Mouse (Mus musculus) thymus, postnatal 4 days (tissue): ENCODE measurements at regions not wholly inside any gene's neighbourhood (a gene's known extent, or its start where the extent isn't known, plus 50 kb on each side); places are given as distances from the start of the nearest gene placed in this dataset.

Experiments used
- DNase-seq: peaks from one replicate; pipeline ENCODE4 v3.0.0; 2021

GRCm38 (mm10) chr2:51448121-51448520 lies 179.2 kb upstream of the Tas2r134 start:
- no peak for DNase-seq

DNA sequence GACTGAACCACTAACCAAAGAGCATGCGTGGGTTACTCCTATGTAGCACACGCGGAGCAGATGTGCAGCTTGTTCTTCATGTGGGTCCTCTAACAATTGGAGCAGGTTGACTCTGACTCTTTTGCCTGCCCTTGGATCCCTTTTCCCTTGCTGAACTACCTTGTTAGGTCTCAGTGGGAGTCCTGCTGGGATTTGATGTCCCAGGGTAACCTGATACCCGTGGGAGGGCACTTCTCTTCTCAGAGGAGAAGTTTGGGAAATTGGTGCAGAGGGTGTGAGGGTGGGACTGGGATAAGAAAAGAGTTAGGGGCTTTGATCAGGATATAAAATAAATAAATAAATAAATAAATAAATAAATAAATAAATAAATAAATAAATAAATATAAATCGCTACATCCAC lies 179.7 kb upstream of the Tas2r134 start:
- DNase-seq: no peak

GRCm38 (mm10) chr2:51444386-51445080 lies 182.8 kb upstream of the Tas2r134 start:
- no peak for DNase-seq

DNA sequence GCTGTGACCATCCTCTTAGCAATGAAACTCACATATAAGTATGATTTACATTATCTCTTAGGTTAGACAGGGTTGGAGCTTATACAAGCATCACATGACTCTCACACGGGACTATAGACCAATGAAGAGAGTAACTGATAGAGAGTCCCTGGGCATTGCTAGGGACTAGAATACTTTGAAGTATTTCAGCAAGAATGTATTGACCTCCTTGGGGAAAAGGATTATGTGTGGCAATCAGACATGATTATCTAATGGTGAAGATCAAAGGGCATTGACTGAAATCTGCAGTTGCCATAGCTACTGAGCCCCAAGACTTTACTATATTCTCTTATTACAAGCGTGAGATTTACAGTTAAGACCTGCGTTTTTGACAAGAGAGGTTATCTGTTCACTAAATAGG lies 183.4 kb upstream of the Tas2r134 start:
- DNase-seq: no peak

GRCm38 (mm10) chr2:51439047-51439446 lies 188.3 kb upstream of the Tas2r134 start:
- DNase-seq: no peak

DNA sequence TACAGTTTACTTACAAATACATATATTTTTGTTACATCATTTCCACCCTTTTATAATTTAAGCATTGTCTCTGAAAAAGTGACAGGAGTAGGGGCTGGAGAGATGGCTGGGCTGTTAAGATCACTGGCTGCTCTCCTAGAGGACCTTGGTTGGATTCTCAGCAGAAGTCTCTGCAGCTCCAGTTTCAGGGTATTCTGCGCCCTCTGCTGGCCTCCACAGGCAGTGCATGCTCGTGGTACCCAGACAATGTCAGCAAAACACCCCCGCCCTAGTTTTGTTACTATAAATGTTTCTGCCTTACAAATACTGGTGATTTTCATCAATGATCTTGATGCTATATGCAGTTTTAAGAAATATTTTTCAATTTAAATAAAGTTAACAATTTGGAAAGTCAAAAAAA lies 190.7 kb upstream of the Tas2r134 start:
- peak; percentile 79 for DNase-seq

- no peak for DNase-seq
Measured at GRCm38 (mm10) chr2:51431564-51431963, 195.7 kb upstream of the Tas2r134 start.

GRCm38 (mm10) chr2:51429716-51430115 lies 197.6 kb upstream of the Tas2r134 start:
- no peak for DNase-seq

GRCm38 (mm10) chr2:51422442-51422841 lies 204.9 kb upstream of the Tas2r134 start:
- no peak for DNase-seq

- no peak for DNase-seq
Measured at GRCm38 (mm10) chr2:51417908-51418690, 209.2 kb upstream of the Tas2r134 start.

DNA sequence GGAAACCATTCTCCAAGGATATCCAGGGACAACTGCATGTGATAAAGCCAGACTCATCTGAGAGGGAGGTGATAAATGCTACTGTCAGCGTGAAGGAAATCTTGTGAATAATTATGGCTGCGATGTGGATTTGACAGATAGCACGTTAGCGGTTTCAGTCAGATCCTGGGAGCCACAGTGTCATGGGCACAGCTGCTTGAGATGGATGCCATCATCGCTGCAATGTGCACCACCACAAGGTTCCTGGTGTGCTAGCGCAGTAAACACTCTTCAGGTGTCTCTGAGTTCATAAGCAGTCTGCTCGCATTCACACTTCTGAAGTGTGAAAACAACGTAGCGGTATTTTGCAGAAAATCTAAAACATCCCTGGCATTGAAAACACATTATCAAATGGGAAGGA lies 238.9 kb upstream of the Tas2r134 start:
- DNase-seq: no peak

DNA sequence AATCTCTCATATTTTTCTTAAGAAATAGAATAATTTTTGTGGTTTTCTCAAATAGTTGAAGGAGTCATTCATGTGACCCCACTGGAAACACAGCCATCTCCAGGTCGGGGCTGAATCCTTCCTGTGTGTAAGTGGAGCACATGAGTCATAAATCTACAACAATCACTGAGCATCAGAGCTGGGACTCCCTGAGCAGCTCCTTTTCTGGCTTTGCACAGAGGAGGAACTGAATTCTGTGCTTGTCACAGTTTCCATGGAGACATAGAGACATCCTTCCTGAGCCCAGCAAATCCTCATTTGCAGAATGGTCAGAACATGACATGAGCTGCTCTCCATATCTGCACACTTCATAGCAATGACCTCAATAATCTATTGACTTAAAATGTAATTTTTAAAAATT lies 238.2 kb upstream of the Rnd3 start:
- DNase-seq: no peak

DNA sequence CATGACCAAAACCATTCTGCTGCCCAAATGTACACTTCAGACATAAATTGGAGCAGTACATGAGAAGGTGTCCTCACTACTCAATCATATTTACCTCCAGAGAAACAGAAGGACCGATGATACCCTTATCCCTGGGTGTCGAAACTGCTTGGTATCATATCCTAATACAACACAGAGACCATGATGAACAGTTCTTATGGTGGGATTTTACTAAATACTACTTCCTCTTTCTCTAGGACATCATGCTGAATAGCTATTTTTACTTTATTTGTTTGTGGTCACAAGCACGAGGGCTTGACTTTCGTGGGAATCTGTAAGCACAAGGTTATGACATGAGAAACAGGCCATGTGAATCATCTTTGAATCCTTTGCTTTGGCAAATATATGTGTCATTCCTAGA lies 227.7 kb upstream of the Rnd3 start:
- DNase-seq: no peak

DNA sequence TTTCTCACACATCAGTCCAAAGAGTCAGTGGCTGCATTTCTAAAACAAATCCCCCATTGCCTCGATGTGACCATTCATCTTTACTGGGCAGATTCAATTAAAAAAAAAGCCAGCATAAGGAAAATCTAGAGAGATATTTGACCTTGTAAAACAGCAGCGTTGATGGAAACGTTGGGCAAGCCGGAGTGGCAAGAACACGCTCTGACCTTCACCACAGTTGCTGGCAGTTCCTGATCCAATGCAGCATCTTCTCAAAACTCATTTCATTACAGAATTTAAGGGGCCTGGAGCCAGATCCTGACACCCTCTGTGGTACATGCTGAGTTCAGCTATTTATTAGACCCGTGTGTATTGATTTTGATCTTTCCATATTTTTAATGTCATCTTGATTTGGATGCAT lies 225.7 kb upstream of the Rnd3 start:
- DNase-seq: no peak

DNA sequence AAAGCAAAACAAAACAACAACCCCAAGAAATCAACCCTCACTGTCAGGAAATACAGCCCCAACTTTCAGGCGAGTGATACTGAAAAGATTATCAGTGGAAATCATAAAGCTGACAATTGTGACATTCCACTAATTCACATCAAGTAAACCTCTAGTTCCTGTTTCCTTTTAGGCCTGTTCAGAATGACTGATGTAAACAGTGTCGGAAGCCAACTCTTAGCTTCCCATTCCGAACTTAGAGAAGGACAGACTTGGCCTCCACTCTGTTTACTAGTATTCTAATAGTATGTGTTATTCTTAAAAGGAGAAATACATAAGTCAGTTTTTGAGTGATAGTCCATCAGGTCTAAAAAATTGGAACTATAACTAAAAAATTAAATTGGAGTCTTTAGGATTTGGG lies 223.9 kb upstream of the Rnd3 start:
- no peak for DNase-seq

DNA sequence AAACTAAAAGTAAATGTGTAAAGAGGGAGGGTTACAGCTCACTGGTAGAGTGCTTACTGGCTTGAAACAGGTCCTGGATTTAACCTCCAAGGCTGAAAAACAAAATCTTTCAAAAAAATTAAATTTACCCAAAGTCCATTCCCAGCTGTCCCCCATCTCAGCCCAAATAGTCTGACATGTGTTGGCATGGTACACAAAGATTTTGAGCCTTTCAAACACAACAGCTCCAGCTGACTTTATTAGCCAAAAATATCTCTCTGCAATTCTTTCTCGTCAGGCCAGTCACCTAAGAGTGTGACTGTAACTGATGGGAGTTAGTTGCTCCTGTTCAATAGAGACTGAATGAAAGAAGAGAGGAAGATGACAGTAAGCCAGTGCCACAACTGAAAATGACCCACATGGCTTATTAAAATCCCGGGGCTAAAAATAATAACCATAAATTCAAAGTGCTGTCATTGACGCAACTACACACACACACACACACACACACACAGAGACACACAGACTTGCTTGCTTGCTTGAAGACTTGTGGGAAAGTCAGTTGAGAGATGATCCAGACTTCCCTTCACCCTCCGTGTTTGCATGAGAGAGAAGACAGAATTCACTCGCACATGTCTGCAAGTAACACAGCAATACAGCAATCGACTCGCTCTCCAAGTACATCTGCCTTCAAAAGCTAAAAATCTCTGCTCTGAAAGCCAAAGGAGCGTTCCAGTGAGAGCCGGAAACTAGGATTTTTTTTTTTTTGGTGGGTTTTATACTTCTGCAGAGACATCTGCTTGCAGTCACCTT lies 214.1 kb upstream of the Rnd3 start:
- DNase-seq: no peak

DNA sequence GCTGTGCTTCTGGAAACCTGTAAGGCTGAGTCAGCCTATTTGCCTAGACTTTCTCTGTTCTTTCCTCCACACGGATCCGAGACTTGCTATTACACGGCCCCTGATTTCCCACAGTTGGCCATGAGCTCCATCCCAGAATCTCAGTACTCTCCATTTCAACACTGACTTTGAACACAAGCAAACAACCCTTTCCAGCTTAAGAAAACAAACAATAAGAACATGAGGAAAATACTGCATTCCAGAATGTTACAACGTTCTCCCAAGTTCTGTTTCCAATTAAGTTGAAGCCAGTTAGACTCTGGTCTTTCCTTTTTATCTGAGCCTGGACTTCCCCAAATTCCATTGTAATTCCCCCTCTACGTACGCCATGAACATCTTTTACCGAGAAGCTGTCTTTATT lies 206.4 kb upstream of the Rnd3 start:
- no peak for DNase-seq

GRCm38 (mm10) chr2:51354800-51355199 lies 205.9 kb upstream of the Rnd3 start:
- no peak for DNase-seq

DNA sequence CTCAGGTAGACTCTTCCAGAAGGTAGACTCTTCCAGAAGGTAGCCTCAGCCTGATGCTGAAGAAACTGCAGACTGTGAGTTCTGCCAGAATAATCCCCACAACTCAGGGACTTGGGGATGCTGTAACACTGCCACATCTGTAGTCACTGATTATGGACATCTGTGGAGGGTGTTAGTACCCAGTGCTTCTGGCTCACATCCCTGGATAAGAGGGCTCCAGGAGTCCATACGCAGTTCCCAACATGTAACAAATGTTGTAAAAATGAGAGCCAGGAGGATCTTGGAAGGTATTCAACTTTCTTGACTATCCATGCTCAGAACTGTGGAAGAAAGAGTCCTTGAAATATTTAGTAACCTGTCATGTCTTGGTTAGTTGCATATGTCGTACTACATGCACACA lies 200.7 kb upstream of the Rnd3 start:
- DNase-seq: no peak

DNA sequence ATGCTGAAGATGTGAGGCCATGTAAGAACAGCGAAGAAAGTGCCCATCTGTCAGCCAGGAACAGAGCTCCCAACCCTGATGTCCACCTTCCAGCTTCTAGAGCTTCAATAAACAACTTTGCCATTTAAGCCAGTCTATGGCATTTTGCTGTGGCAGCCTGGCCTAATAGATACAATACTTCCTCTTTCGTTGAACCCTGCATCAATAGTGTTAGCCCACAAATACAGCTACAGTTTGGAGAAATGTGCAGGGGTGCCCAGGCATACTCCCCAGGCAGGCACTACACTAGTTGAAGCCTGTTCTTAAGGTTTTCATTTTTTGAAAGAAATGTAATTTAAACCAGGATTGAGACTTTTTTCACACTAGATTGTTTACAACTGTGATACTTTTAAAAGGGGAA lies 199.9 kb upstream of the Rnd3 start:
- DNase-seq: no peak

DNA sequence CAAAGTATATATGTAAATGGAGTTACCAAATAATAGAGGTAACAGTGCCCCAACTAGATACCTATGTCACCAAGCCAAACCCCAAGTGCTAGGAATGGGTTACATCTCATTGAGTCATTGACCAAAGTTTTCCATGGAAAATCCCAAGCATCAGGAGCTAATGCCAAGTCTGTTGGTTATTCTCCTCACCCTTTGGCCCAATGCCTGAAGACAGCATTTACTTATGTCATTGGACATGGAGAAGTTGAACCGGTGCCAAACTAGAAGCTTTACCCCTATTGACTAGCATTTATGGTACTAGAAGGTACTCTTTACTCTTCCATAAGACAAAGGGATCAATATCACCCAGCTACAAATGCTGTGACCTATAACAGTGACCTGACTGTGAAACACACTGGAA lies 198.2 kb upstream of the Rnd3 start:
- DNase-seq: no peak

DNA sequence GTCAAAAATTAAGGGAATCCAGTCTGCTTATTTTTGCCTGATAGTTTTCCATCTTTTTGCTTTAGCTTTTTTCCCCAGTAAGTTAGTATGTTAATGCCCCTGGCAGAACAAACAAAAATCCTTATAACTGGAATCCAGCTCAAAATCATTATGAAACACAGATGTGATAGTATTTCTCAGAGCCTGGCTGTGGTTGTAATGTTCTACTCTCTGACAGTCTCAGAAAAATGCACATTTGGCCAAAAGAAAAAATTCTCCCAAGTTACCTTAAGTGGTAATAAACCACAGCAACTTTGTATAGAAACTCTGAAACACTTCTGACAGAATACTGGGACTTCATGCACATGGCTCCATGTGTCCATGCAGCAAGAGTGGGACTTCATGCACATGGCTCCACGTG lies 193.5 kb upstream of the Rnd3 start:
- no peak for DNase-seq

DNA sequence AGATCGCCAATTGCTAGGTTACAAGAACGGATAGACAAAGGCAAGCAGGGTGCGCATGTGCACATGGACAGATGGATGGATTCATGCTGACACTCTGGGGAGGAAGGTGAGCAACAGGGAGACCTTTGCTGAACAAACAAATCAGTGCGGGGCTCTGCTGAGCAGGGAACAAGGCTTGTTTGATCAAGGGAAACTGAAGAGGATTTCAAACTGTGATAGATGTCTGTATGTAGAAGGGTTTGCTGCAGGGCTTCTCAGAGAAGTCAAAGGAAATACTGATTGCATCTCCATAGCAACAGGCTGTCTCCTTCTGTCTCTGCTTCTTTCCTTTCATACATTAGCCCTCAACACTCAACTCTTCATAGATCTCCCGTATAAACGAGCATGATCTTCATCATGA lies 185.5 kb upstream of the Rnd3 start:
- no peak for DNase-seq

GRCm38 (mm10) chr2:51327081-51327480 lies 178.2 kb upstream of the Rnd3 start:
- DNase-seq: no peak
